Mouse (Mus musculus) kidney, embryonic 15.5 days (tissue): ENCODE measurements around the gene Rassf1. TPM values are rescaled to one million over a fixed set of nuclear protein-coding genes. Genes with fewer than 3 reads are reported as not detected.
A peak's percentile ranks its signal among the peaks of the same experiment; 100 is the strongest.
"Not testable (repeated sequence)": the region's sequence is repeated elsewhere in the genome, so short reads cannot be mapped to it uniquely, and the experiment has no call there.

Source experiments
- ATAC-seq: fragments of 200-750 bp; cut with Nextera tagmentation; replicated peaks from 2 replicates; pipeline ENCODE4 v1.8.0; 2017; ENCODE audit warnings: moderate TSS enrichment; ENCODE audit not compliant: low FRiP score
- H3K27ac ChIP-seq: fragments of 300-500 bp; sonication (generic); 2 replicates; pipeline ENCODE4 v1.5.1; 2015; ENCODE audit warnings: mild to moderate bottlenecking, inconsistent platforms
- H3K27me3 ChIP-seq: fragments of 300-500 bp; sonication (generic); 2 replicates; pipeline ENCODE4 v1.6.1; 2015; ENCODE audit warnings: inconsistent platforms
- H3K36me3 ChIP-seq: fragments of 300-500 bp; sonication (generic); 2 replicates; pipeline ENCODE4 v1.6.1; 2015; ENCODE audit warnings: inconsistent platforms
- H3K4me1 ChIP-seq: fragments of 300-500 bp; sonication (generic); 2 replicates; pipeline ENCODE4 v1.6.1; 2015; ENCODE audit warnings: inconsistent platforms
- H3K4me2 ChIP-seq: fragments of 300-500 bp; sonication (generic); 2 replicates; pipeline ENCODE4 v1.6.1; 2015; ENCODE audit warnings: moderate library complexity, mild to moderate bottlenecking, inconsistent platforms
- H3K4me3 ChIP-seq: fragments of 300-500 bp; sonication (generic); replicated peaks from 2 replicates; pipeline ENCODE4 v1.5.1; 2015; ENCODE audit warnings: mild to moderate bottlenecking, inconsistent platforms
- H3K9ac ChIP-seq: fragments of 300-500 bp; sonication (generic); 2 replicates; pipeline ENCODE4 v1.6.1; 2015; ENCODE audit warnings: mild to moderate bottlenecking, inconsistent platforms
- H3K9me3 ChIP-seq: fragments of 300-500 bp; sonication (generic); replicated peaks from 2 replicates; pipeline ENCODE4 v1.6.1; 2016; ENCODE audit warnings: inconsistent platforms
- WGBS: fragments of 180-500 bp; shearing (Covaris S2); methylation state at CpG from one replicate; pipeline ENCODE4 v1.1.7; 2015; ENCODE audit warnings: mixed read lengths; 5-methylcytosine and 5-hydroxymethylcytosine counted together
- polyA plus RNA-seq: library from polyadenylated mRNA; unstranded; fragments of >200 nt; fragmentation: Nextera tagmentation; extraction: Ambion mirVana; gene quantifications from 2 replicates; pipeline ENCODE4 v1.2.1, GENCODE M21; 2015

Gene Rassf1
- polyA plus RNA-seq, 1 experiment from 2014 or later, result 63.4 TPM

GRCm38 (mm10) chr9:107566855-107567254 is 15.5 kb downstream of the Rassf1 start:
- Histone ChIP-seq H3K9me3 (no peaks in the 10 kb centered on the region), H3K27ac (peak overlapping the region; percentile 89), H3K27me3 (no peaks in the 10 kb centered on the region), H3K4me3 (peak overlapping the region; percentile 21), H3K9ac (no peak overlapping the region), H3K4me1 (peaks cover 70% of the 10 kb centered on the region), H3K36me3 (peaks cover 43% of the 10 kb centered on the region), H3K4me2 (peak overlapping the region; percentile 72)
- ATAC-seq, result no peak
- 67% methylated on average over 3 of the region's 3 CpGs for WGBS

- no peak for ATAC-seq
- Histone ChIP-seq H3K27ac (peak within 1 kb of the TSS; percentile 89), H3K36me3 (peaks cover 45% of the 10 kb centered on the region), H3K9me3 (no peaks in the 10 kb centered on the region), H3K9ac (peak within 1 kb of the TSS; percentile 80), H3K4me1 (peaks cover 70% of the 10 kb centered on the region), H3K4me2 (peak within 1 kb of the TSS; percentile 72), H3K27me3 (no peaks in the 10 kb centered on the region), H3K4me3 (peak within 1 kb of the TSS; percentile 86)
- WGBS, result 8% methylated on average over 18 of the region's 18 CpGs
Observed at GRCm38 (mm10) chr9:107567702-107568319, 16.5 kb downstream of the Rassf1 start, which contains the start of gene Hyal2. TSS of gene Hyal2 (plus strand) at chr9:107567945.

- Histone ChIP-seq H3K27me3 (no peaks in the 10 kb centered on the region), H3K36me3 (peaks cover 53% of the 10 kb centered on the region), H3K4me2 (peak overlapping the region; percentile 72), H3K27ac (peak overlapping the region; percentile 89), H3K4me3 (peak overlapping the region; percentile 86), H3K9me3 (no peaks in the 10 kb centered on the region), H3K4me1 (peaks cover 65% of the 10 kb centered on the region), H3K9ac (peak overlapping the region; percentile 80)
- WGBS, result under 1% methylated on average over 41 of the region's 41 CpGs
- peak; percentile 85 for ATAC-seq
Observed at GRCm38 (mm10) chr9:107568331-107569261, 17.2 kb downstream of the Rassf1 start.

GRCm38 (mm10) chr9:107569270-107569669 is 17.9 kb downstream of the Rassf1 start:
- Histone ChIP-seq H3K36me3 (peaks cover 55% of the 10 kb centered on the region), H3K4me1 (peaks cover 59% of the 10 kb centered on the region)
- under 1% methylated on average over 23 of the region's 23 CpGs for WGBS

GRCm38 (mm10) chr9:107570016-107570415 is 18.7 kb downstream of the Rassf1 start:
- peaks cover 55% of the 10 kb centered on the region for H3K36me3 ChIP-seq
- peak overlapping the region; percentile 72 for H3K4me2 ChIP-seq
- H3K27me3 ChIP-seq, result no peaks in the 10 kb centered on the region
- peaks cover 55% of the 10 kb centered on the region for H3K4me1 ChIP-seq
- no peak for ATAC-seq
- peak overlapping the region; percentile 86 for H3K4me3 ChIP-seq
- H3K9ac ChIP-seq, result peak overlapping the region; percentile 80
- H3K27ac ChIP-seq, result peak overlapping the region; percentile 89
- H3K9me3 ChIP-seq, result no peaks in the 10 kb centered on the region
- WGBS, result 39% methylated on average over 13 of the region's 13 CpGs

More at GRCm38 (mm10) chr9:107569270-107569669, 17.9 kb downstream of the Rassf1 start:
- peak overlapping the region; percentile 72 for H3K4me2 ChIP-seq
- H3K9ac ChIP-seq, result peak overlapping the region; percentile 80
- H3K27ac ChIP-seq, result peak overlapping the region; percentile 89
- ATAC-seq, result peak; percentile 17
- peak overlapping the region; percentile 86 for H3K4me3 ChIP-seq
- H3K27me3 ChIP-seq, result no peaks in the 10 kb centered on the region
- H3K9me3 ChIP-seq, result no peaks in the 10 kb centered on the region

GRCm38 (mm10) chr9:107570845-107571244 is 19.5 kb downstream of the Rassf1 start:
- H3K4me1 ChIP-seq, result peaks cover 54% of the 10 kb centered on the region
- H3K4me3 ChIP-seq, result peak overlapping the region; percentile 86
- H3K27me3 ChIP-seq, result no peaks in the 10 kb centered on the region
- H3K4me2 ChIP-seq, result peak overlapping the region; percentile 72
- peaks cover 50% of the 10 kb centered on the region for H3K36me3 ChIP-seq
- no peaks in the 10 kb centered on the region for H3K9me3 ChIP-seq
- WGBS, result 90% methylated on average over 21 of the region's 21 CpGs
- no peak for ATAC-seq
- H3K9ac ChIP-seq, result peak overlapping the region; percentile 80; the same call in 1 of the 2 replicates
- H3K27ac ChIP-seq, result no peak overlapping the region

- Histone ChIP-seq H3K4me1 (peaks cover 54% of the 10 kb centered on the region), H3K27me3 (no peaks in the 10 kb centered on the region), H3K4me3 (peak overlapping the region; percentile 86; the same call in 1 of the 2 replicates), H3K27ac (no peak overlapping the region), H3K4me2 (peak overlapping the region; percentile 72), H3K36me3 (peaks cover 46% of the 10 kb centered on the region), H3K9ac (no peak overlapping the region), H3K9me3 (no peaks in the 10 kb centered on the region)
- no peak for ATAC-seq
- WGBS, result 90% methylated on average over 22 of the region's 22 CpGs
Observed at GRCm38 (mm10) chr9:107571534-107572326, 20.4 kb downstream of the Rassf1 start.

- Histone ChIP-seq H3K4me1 (peaks cover 54% of the 10 kb centered on the region), H3K4me3 (no peak overlapping the region), H3K9ac (no peak overlapping the region), H3K4me2 (no peak overlapping the region), H3K27ac (no peak overlapping the region), H3K9me3 (no peaks in the 10 kb centered on the region), H3K27me3 (no peaks in the 10 kb centered on the region), H3K36me3 (peaks cover 46% of the 10 kb centered on the region)
- WGBS, result 94% methylated on average over 2 of the region's 2 CpGs
- ATAC-seq, result no peak
Observed at GRCm38 (mm10) chr9:107572327-107572662, 20.9 kb downstream of the Rassf1 start.

GRCm38 (mm10) chr9:107573774-107574173 is 22.4 kb downstream of the Rassf1 start:
- not testable (repeated sequence) for H3K27ac ChIP-seq, H3K4me3 ChIP-seq, H3K27me3 ChIP-seq, ATAC-seq, H3K9ac ChIP-seq, H3K4me2 ChIP-seq, H3K9me3 ChIP-seq
- Histone ChIP-seq H3K4me1 (peaks cover 53% of the 10 kb centered on the region), H3K36me3 (peaks cover 46% of the 10 kb centered on the region)
- 82% methylated on average over 6 of the region's 6 CpGs for WGBS

- no peaks in the 10 kb centered on the region for H3K9me3 ChIP-seq
- peak overlapping the region; percentile 60; the same call in 1 of the 2 replicates for H3K4me2 ChIP-seq
- peak overlapping the region; percentile 76 for H3K27ac ChIP-seq
- H3K36me3 ChIP-seq, result peaks cover 40% of the 10 kb centered on the region
- 75% methylated on average over 14 of the region's 14 CpGs for WGBS
- no peak overlapping the region for H3K4me3 ChIP-seq
- peaks cover 52% of the 10 kb centered on the region for H3K4me1 ChIP-seq
- no peak for ATAC-seq
- H3K27me3 ChIP-seq, result no peaks in the 10 kb centered on the region
- H3K9ac ChIP-seq, result no peak overlapping the region
Observed at GRCm38 (mm10) chr9:107575579-107576356, 24.4 kb downstream of the Rassf1 start.
